Mouse (Mus musculus): ENCODE measurements around the gene Enox2.
"Not testable (repeated sequence)": the region's sequence is repeated elsewhere in the genome, so short reads cannot be mapped to it uniquely, and the experiment has no call there.

Gene Enox2

DNA sequence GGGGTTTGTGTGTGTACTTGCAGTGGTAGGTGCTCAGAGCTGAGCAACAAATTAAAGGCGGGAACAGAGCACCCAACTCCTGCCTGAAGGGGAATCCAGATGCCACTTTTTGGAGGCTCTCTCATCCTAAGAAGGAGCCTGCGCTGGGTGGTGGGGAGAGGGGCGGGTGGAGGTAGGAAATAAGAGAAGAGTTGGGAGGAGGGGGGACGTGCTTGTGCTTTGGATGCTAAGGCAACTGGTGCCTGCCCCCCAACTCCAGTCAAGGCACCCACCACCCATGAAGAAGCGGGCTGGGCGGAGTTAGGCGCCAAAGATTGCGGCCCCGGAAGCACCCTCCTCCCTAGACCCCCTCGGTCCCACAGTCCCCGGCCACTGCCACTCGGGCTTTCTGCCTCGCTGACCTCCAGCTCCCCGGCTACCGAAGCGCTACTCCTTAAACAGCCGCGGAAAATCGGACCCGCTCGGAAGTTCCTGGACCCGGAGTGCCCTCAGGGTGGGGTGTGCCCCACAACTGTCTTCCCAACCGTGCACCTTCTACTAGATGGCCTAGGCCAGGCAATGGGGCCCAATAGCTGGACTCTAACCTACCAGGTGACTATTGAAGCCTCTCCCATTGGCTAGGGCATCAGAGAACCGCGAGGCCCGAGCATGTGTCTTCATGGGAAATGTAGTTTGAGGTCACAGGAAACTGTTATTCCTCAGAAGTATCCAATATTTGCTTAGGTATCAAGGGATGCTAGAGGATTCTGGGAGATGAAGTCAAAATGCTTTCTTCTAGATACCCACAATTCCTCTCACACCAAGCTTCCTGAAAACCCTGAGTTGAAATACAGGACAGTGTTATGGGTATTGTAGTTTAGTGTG, at the start of gene Enox2:
Gene Enox2 (minus strand): TSS at position 560 of the 864 bp plus-strand sequence.
- in situ Hi-C loops (cut with MboI; ENCODE audit: low pct_unique_long_range_greater_than_20kb in 1 of 2, low sequenced_read_pairs in 2 of 2, unreplicated experiment in 1 of 2): loop anchor here in 1 of 2 experiments (25.0 kb wide), 1 partner anchor 376 kb away; no protein-coding TSS in a partner anchor

DNA sequence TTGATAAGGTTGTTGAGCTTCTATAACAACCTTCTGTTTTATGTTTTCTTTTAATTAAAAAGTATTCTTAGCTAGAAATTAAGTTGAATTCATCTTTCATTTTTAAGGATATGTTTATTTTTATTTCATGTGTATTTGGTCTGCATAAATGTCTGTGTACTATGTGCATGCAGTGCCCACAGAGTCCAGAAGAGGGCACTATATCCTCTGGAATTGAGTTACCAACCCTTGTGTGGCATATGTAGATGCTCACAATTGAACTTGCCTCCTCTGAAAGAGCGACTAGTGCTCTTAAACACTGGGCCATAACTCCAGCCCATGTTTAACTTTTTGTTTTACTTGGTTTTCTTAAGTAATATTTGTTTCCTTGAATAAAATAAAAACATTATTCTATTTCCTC, 21.4 kb upstream of the Enox2 start:
- in situ Hi-C loops (cut with MboI; ENCODE audit: low pct_unique_long_range_greater_than_20kb in 1 of 2, low sequenced_read_pairs in 2 of 2, unreplicated experiment in 1 of 2): loop anchor here in 1 of 2 experiments (25.0 kb wide), 2 partner anchors 397 to 622 kb away; partner anchors contain the start of gene Rbmx2

DNA sequence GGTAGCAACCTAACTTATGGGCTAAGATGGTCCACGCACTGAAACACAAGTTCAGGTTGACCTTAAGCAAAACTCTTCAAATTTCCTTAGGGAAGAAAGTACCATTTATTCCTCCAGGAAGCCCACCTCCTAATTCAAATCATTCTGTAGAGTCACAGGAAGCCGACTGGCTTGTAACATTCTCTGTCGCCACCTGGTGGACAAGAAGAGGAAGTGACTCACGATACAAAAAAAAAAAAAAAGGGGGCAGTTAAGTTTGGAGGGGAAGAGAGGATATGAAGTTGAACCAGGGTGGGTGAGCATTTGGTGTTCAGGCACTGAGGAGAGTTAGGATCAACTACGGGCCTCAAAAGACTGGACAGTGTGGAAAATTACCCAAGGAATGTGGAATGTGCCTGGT, 18.6 kb upstream of the Enox2 start:
- in situ Hi-C loops (cut with MboI; ENCODE audit: low pct_unique_long_range_greater_than_20kb in 1 of 2, low sequenced_read_pairs in 2 of 2, unreplicated experiment in 1 of 2): loop anchor here in 1 of 2 experiments (25.0 kb wide), 2 partner anchors 394 to 619 kb away; partner anchors contain the start of gene Rbmx2

DNA sequence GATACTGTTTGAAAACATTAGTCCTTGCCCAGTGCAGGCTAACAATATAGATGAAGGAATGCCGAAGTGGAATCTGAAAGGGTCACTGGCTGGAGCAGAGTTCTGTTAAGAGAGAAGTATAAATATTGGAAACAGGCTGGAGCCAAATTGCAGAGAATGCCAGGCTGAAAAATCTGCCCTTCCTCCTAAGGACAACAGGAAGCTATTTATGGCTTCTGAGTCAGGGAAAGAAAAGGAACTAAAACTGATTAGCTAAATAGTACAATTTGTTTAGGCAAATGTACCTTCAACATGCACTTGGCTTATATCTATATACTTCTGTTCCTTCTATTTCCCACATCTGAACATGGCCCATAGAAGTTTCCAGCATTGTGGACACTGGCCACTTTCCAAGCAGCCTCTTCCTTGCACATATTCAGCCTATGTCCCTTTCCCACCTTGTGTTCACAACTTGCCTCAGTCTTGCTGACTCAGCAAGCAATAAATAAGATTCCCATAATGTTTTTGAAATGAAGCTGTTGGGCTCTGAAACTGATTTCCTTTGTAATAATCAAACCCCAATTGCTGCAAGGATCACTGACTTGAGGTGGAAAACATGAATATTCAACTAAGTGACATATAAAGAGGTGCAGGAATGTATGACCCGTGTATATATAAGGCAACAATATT, 8.0 kb downstream of the Enox2 start:
- in situ Hi-C loops (cut with MboI; ENCODE audit: low pct_unique_long_range_greater_than_20kb in 1 of 2, low sequenced_read_pairs in 2 of 2, unreplicated experiment in 1 of 2): loop anchor here in 1 of 2 experiments (25.0 kb wide), 1 partner anchor 368 kb away; no protein-coding TSS in a partner anchor

DNA sequence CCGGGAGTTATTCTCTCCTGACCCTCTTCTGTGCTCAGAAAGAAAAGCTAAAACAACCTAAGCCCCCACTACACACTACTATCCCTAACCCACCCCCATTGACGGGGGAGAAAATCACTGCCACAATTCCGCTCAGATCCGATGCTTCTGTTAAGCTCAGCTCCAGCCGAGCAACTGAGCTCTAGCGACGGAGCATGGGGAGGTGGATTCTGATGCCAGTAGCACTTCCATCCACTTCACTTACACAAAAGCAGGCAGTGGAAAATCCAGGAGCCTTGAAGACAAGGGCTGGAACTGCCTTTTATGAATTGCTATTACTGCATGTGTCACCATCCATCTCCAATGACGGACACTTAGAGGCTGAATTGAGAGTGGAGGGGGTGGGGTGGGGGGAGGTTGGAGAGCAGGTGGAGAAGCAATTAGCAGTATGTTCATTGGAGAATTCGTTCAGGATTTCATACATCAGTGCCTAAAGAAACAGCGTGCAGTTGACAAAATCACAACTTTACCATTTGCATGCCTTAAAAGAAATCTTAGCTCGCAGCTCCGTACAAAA, 14.5 kb downstream of the Enox2 start:
- in situ Hi-C loops (cut with MboI; ENCODE audit: low pct_unique_long_range_greater_than_20kb in 1 of 2, low sequenced_read_pairs in 2 of 2, unreplicated experiment in 1 of 2): loop anchor here in 1 of 2 experiments (25.0 kb wide), 1 partner anchor 611 kb away; the partner anchor contains the start of gene Gpr119

DNA sequence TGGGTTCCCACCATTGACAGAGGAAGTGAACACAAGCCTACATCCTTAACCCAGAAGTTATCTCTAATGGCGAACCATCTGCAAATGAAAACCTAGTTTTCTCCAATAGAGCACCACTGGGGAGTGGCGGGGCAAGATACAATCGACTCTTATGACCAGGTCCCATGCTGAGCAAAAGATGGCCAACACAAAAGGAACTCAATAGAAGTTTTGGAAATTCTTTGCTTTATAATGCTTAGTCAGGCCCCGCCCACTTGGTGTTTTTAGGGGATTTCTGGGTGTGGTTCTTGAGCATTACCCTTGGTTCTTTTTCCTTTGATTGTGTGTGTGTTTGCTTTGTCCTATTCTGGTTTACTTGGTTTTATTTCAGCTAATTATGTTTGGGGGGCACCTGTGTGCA, 37.2 kb downstream of the Enox2 start:
- in situ Hi-C loops (cut with MboI; ENCODE audit: low pct_unique_long_range_greater_than_20kb in 1 of 2, low sequenced_read_pairs in 2 of 2, unreplicated experiment in 1 of 2): loop anchor here in 1 of 2 experiments (25.0 kb wide), 1 partner anchor 589 kb away; the partner anchor contains the start of gene Gpr119

DNA sequence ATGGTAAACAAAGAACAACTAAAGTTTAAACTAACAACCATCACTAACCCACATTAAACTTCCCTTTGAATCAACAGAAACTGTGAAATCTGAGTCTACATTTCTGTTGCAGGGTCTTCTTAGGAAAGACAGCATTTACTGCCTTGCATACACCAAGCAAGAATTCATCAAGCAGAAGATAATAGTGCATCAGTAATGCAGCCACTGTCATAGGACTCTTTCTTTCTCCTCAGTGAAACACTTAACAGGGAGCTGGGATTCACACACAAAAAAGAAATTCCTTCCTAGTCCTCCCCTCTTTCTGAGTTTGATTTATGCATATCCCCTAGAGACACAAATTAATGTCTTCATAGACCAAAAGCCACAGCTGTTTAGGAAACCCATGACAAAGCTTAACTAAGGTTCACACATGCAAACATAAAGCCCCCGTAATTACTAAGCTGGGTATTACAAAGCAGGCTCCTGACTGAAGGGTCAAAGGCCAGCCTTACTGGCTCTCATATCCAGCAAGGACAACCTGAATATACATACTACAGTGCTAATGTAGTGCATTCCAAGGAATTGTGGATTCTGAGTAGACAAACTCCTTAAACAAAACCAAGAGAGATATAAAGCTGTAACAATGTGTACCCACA, 62.1 kb downstream of the Enox2 start:
- in situ Hi-C loops (cut with MboI; ENCODE audit: low pct_unique_long_range_greater_than_20kb in 1 of 2, low sequenced_read_pairs in 2 of 2, unreplicated experiment in 1 of 2): no loop called here

DNA sequence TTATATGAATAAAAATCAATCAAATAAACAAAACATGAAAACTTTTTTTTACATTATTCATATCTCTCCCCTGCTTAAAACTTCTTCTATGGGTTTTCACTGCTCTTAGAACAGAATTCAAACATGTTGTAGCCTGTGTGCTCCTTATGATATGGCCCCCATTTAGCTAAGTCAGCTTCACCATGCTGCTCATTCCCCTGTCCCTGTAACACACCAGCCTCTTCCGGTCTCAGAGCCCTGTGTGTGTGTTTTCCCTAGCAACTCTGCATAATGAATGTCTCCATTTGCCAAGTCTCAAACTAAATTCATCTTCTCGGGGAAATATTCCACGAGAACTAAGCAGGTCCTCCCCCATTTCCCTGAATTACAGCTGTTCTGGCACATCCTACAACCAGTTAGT, 71.6 kb downstream of the Enox2 start:
- in situ Hi-C loops (cut with MboI; ENCODE audit: low pct_unique_long_range_greater_than_20kb in 1 of 2, low sequenced_read_pairs in 2 of 2, unreplicated experiment in 1 of 2): no loop called here

DNA sequence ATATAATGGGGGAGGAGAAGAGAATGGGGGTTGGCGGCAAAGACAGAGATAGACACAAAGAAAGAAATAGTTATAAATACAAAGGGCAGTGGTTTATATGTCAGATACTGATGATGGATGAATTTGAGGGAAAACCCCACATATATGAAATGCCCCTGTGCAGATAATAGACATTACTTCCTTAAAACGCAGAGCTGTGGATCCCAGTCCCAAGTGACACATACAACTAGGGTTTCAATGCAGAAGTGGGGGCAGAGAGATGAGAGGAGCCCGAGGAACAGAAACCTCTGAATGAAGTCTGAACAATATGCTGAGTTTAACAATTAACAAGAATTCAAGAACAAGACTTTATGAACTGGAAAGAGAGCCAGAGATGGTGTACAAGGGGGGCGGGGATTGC, 91.7 kb downstream of the Enox2 start:
- in situ Hi-C loops (cut with MboI; ENCODE audit: low pct_unique_long_range_greater_than_20kb in 1 of 2, low sequenced_read_pairs in 2 of 2, unreplicated experiment in 1 of 2): no loop called here

DNA sequence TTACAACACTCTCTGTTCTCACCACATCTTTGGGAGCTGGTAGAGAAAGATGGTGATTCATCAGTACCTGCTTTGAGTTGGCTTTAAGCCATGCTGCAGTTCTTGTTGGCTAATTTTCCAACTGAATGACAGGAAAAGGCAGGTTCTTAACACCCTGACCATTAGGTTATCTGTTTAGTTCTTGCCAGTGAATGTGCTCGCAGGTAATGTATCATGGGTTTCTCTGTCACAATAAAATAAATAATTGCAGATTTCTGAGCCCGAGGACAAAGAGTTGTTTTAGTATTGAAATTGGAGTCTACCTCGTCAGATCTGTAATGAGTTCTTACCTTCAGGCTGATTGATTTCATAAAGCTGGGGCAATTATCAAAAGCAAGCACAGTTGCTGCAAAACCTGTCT, 106.9 kb downstream of the Enox2 start:
- in situ Hi-C loops (cut with MboI; ENCODE audit: low pct_unique_long_range_greater_than_20kb in 1 of 2, low sequenced_read_pairs in 2 of 2, unreplicated experiment in 1 of 2): no loop called here

DNA sequence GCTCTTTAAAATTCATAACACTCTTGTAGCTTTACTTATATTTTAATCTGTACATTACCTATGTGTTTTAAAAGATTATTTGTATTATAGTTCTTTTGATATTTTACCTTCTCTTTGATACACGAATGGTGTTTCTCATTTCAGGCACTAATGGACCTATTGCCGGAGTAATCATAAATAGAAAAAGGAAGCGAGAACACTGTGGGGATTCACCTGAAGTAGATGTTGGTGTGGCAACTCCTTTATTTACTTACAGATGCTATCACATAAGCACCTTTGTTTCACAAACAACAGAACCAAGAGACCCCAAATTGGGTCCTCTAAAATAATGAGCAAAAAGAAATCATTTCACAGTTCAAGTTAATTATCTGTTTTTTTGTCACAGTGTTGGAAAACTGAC, 109.4 kb downstream of the Enox2 start:
- in situ Hi-C loops (cut with MboI; ENCODE audit: low pct_unique_long_range_greater_than_20kb in 1 of 2, low sequenced_read_pairs in 2 of 2, unreplicated experiment in 1 of 2): no loop called here

DNA sequence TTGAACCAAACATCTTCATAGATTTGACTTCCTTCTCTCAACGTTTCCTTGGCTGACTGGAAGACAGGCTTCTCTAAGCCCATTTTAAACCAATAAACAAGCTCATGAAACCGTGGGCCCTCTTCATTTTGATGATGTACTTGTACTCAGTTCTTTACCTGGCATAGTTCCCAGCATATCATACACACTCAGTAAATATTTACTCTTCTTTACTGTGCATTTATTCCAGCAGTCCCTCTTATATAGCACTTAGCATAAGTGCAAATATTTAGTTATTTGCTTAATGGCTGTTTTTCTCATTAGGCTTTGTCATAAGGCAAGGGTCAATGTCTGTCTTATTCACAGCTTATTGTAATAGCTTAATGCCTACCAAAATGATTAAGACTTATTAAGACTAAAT, 133.8 kb downstream of the Enox2 start:
- in situ Hi-C loops (cut with MboI; ENCODE audit: low pct_unique_long_range_greater_than_20kb in 1 of 2, low sequenced_read_pairs in 2 of 2, unreplicated experiment in 1 of 2): no loop called here

DNA sequence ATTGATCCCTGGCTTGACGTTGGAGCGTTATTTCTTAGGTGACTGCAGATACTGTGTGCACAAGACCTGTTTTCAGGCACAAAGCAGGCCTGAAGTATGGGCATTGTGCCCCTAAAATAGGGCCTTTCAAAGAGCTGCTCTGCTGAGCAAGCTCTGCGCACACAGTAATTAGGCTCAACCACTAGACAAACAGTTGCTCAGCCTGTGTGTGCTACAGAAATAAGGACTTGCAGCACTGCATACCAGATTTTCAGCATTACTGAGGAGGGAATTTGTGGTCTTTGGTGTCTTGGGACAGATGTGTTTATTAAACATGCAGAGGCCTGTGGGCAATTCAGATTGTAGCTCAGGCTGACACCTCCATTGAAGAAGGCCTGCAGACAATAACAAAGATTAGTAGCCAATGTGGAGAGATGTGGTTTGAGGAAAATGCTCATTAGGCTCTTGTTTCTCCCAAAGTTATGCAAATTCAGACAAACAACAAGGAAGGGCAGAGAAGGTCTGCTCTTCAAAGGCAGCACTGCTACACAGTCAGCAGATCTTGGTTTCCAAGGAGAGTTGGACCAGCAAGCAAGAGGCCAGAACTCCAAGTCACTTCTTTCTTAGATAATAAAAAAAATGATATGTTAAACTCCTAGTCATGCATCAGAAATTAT, 163.2 kb downstream of the Enox2 start:
- in situ Hi-C loops (cut with MboI; ENCODE audit: low pct_unique_long_range_greater_than_20kb in 1 of 2, low sequenced_read_pairs in 2 of 2, unreplicated experiment in 1 of 2): no loop called here

DNA sequence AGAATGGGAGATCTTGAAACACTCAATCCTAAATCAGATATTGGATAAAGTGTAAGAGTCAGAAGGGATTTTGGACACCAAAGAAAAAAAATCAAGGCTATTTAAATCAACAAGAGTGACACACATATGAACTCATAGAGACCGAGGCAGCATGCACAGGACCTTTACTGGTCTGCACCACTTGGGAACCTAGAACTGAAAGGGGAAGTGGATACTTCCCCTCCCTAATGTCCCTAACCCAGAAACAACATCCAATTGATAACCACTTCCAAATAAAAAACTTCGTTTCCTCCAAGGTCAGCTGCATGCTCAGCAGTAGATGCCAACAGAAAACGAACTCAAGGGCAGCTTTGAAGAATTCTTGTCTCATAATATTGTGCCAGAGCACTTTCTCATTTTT, 171.6 kb downstream of the Enox2 start:
- in situ Hi-C loops (cut with MboI; ENCODE audit: low pct_unique_long_range_greater_than_20kb in 1 of 2, low sequenced_read_pairs in 2 of 2, unreplicated experiment in 1 of 2): no loop called here

DNA sequence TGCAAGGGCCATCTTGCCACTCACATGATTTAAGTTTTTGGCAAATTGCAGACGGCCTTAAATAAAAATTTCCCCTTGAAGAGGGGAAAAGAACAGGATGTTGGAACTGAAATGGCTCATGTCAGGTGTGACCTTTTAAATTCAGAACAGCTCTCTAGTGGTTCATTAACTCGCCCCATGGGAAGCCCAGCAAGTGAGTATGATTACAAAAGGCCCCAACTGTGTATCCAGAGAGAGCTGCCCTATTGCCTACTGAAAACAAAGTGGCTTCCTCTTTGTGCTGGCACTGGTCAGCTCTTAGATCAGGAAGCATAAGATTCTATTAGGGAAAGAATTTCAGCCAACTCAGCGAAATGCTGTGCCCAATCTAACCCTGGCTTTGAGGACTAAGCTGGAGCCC, 175.6 kb downstream of the Enox2 start:
- in situ Hi-C loops (cut with MboI; ENCODE audit: low pct_unique_long_range_greater_than_20kb in 1 of 2, low sequenced_read_pairs in 2 of 2, unreplicated experiment in 1 of 2): no loop called here

DNA sequence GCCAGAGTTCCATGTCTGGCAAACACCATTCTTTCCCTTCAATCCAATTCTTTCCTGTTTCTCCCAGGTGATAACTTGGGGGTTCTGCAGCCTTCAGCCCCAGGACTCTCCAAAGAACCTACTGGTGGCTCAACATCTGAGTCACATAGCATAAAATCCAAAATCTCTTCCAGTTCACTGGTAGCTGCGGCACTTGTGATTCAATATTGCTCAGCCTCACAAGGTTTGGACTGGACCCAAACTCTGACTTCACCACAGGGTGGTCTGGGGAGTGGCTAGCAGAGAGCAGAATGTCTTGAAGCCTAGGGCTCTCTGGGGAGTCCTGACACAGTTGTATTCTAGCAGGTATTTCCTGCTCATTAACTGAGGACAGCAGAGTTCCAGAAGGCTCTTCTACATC, 187.5 kb downstream of the Enox2 start:
- in situ Hi-C loops (cut with MboI; ENCODE audit: low pct_unique_long_range_greater_than_20kb in 1 of 2, low sequenced_read_pairs in 2 of 2, unreplicated experiment in 1 of 2): not testable (repeated sequence)

DNA sequence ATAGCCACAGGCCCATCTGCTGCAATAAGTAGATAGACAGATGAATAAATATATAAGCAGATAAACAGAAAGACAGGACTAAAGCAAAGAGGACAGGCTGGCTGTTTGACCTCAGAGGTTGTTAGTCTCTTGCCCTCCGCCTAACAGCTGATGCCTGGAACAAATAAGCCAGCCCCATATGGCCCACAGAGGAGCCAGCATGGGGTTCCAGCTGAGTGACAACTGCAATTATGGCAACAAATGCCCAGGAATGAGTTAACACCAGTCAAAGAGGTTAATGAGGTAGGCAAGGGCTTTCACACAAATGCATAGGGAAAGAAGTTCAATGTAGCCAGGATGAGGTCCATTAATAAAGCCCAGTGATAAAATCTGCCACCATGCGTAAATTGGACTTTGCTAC, 191.8 kb downstream of the Enox2 start:
- in situ Hi-C loops (cut with MboI; ENCODE audit: low pct_unique_long_range_greater_than_20kb in 1 of 2, low sequenced_read_pairs in 2 of 2, unreplicated experiment in 1 of 2): no loop called here

DNA sequence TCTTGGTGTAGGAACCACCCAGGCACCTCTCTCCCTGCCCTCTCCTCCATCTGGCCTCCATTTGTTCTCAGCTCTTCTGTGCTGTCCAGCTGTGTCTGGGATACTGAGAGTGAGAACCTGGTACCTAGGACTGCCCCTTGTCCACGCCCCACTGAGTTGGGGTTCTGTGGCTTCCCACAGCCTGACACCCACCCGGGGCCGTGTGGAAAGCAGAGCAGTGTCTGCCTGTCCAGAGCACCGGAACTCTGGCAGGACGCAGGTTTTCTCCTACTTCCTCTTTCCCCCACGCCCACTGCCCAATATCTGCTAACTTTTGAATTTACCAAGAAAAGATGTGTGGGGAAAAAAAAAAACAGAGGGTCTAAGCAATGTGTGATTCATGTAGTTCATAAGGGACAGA, 213.0 kb downstream of the Enox2 start:
- in situ Hi-C loops (cut with MboI; ENCODE audit: low pct_unique_long_range_greater_than_20kb in 1 of 2, low sequenced_read_pairs in 2 of 2, unreplicated experiment in 1 of 2): no loop called here

All from mouse embryonic stem cell (cell line).